Mouse (Mus musculus) ES-Bruce4 (cell line): Measurements from ENCODE around the gene Wdtc1. TPM values are rescaled to one million over a fixed set of nuclear protein-coding genes. Genes with fewer than 3 reads are reported as not detected.

Experiments used
- H3K27ac ChIP-seq: 2 replicates; pipeline ENCODE4 v1.5.1; 2012; ENCODE audit warnings: low read length, inconsistent platforms; ENCODE audit not compliant: insufficient read depth
- H3K27me3 ChIP-seq: 2 replicates; pipeline ENCODE4 v1.6.1; 2012; ENCODE audit warnings: mild to moderate bottlenecking, low read length, inconsistent platforms; ENCODE audit not compliant: control insufficient read depth, poor library complexity, insufficient read depth, severe bottlenecking
- H3K36me3 ChIP-seq: 2 replicates; pipeline ENCODE4 v1.6.1; 2012; ENCODE audit warnings: inconsistent platforms, mild to moderate bottlenecking, low read length, moderate library complexity; ENCODE audit not compliant: control insufficient read depth, poor library complexity, insufficient read depth, severe bottlenecking
- H3K4me1 ChIP-seq: one replicate; pipeline ENCODE4 v1.8.1; 2011; ENCODE audit warnings: low read length; ENCODE audit not compliant: control insufficient read depth, insufficient read depth
- H3K4me3 ChIP-seq: 2 replicates; pipeline ENCODE4 v1.5.1; 2011; ENCODE audit warnings: low read depth, mild to moderate bottlenecking, low read length
- H3K9ac ChIP-seq: 2 replicates; pipeline ENCODE4 v1.6.1; 2012; ENCODE audit warnings: low read depth, mild to moderate bottlenecking, inconsistent platforms; ENCODE audit not compliant: poor library complexity, severe bottlenecking
- H3K9me3 ChIP-seq: replicated peaks from 2 replicates; pipeline ENCODE4 v1.6.1; 2012; ENCODE audit warnings: mild to moderate bottlenecking, low read length, inconsistent platforms; ENCODE audit not compliant: control insufficient read depth, poor library complexity, insufficient read depth, severe bottlenecking
- CTCF ChIP-seq: IDR thresholded peaks from one replicate; pipeline ENCODE4 v1.8.1; 2011; ENCODE audit warnings: low read depth, low read length
- EP300 ChIP-seq: IDR thresholded peaks from 2 replicates; pipeline ENCODE4 v1.6.1; 2011; ENCODE audit warnings: low read depth, low read length; ENCODE audit not compliant: insufficient read depth
- POLR2A ChIP-seq: IDR thresholded peaks from one replicate; pipeline ENCODE4 v1.8.1; 2011; ENCODE audit warnings: low read length; ENCODE audit not compliant: insufficient read depth
- polyA plus RNA-seq: library from polyadenylated mRNA; stranded (reverse); fragments of >200 nt; gene quantifications from 2 replicates; pipeline ENCODE4 v1.2.4, GENCODE M21; 2011; ENCODE audit warnings: low read depth; ENCODE audit not compliant: missing spikeins, insufficient read depth, insufficient read length

Wdtc1 gene
- polyA plus RNA-seq, 1 experiment = 69.2 TPM

DNA sequence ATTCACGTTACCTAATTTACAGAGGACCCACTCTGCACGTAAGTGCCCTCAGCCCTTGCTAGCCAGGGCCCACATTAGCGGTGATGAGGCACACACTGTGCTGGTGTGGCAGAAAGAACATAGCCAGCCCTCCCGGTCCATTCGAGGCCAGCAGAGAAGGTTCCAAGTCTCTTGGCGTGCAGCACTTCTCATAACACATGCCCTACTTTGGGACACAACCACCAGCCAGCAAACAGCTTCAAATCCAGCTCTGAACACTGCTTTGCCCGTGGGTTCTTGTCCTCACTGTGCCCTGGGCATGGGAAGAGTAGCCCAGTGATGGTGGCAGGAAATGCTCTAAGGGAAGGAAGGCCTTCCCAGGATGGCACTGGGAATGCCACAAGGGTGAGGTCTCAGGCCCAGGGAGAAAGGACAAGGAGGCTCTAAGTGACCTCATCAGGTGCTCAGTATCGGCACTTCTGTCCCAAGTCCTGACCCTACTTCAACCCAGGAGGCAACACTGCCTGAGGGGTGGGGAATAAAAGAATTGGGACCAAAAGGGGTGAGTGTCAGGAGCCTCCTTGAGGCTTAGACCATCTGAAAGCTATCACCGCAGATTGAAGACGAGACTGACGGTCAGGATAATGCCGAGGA lies 86.9 kb downstream of the Wdtc1 start:
- Histone ChIP-seq H3K4me3 (no peak overlapping the region), H3K36me3 (peaks cover 28% of the 10 kb centered on the region), H3K27ac (no peak overlapping the region), H3K9me3 (no peaks in the 10 kb centered on the region), H3K4me1 (peaks cover 2% of the 10 kb centered on the region), H3K9ac (no peak overlapping the region), H3K27me3 (no peaks in the 10 kb centered on the region)
- TF ChIP-seq EP300 (no peak), CTCF (no peak), POLR2A (no peak)

DNA sequence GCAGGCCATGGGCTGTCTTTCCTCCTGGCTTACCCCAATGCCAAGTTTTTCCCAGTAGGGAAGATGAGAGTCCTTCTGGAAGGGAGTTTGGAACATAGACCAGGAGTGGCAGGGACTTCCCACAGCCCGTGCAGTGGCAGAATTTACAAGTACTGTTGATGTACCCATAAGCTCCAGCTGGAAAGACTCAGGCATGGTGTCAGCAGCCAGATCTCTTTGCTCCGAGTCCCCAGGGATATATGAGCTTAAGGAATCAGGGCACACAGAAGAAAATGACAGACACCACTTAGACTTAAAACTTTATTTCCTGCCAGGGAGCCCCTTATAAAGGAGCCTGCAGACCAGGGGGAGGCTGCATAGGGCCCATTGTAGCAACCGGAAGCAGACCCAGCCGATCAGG lies 87.5 kb downstream of the Wdtc1 start:
- no peak overlapping the region for H3K4me3 ChIP-seq
- no peak for TF ChIP-seq POLR2A
- no peak for TF ChIP-seq EP300
- TF ChIP-seq CTCF = no peak
- H3K9me3 ChIP-seq = no peaks in the 10 kb centered on the region
- H3K27ac ChIP-seq = no peak overlapping the region
- no peaks in the 10 kb centered on the region for H3K27me3 ChIP-seq
- peaks cover 28% of the 10 kb centered on the region for H3K36me3 ChIP-seq
- no peak overlapping the region for H3K9ac ChIP-seq
- H3K4me1 ChIP-seq = peaks cover 2% of the 10 kb centered on the region

DNA sequence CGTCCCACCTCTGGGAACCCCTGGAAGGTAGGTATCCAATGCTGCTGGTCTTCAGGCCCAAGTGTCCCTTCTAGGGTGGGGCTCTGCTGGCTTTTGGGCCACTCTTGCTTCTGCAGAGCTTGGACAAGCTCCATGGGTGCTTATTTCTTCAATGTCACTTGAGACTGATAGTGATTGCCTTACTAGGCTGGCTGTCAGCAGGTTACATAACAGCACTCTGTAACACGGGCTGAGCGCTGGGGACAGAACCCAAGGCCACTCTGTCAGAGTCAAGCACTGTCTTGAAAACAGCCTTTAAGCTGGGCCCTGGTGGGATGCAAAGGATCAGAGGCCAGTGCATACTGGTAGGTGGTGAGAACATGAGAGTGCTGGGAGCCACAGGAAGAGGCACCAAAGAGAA lies 88.0 kb downstream of the Wdtc1 start:
- Histone ChIP-seq H3K36me3 (peaks cover 28% of the 10 kb centered on the region), H3K27ac (no peak overlapping the region), H3K27me3 (no peaks in the 10 kb centered on the region), H3K9me3 (no peaks in the 10 kb centered on the region), H3K9ac (no peak overlapping the region), H3K4me1 (peaks cover 2% of the 10 kb centered on the region), H3K4me3 (no peak overlapping the region)
- TF ChIP-seq POLR2A (no peak), CTCF (no peak), EP300 (no peak)

DNA sequence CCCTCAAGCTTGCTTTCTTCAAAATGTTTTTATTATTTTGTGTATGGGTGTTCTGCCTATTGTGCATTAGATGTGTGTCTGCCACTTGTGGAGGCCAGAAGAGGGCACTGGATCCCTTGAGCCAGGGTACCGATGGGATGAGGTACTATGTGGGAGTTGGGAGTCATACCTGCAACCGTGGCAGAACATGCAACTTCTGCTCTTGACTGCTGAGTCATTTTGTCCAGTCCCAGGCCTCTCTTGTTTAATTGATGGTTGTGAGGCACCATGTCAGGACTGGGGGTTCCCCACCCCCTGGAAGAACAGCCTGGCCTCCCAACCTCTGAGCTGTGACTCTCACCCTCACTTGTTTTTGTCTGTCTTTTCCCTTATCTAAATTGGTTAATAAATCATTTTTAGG lies 88.7 kb downstream of the Wdtc1 start:
- TF ChIP-seq EP300 (no peak), CTCF (peak; percentile 2), POLR2A (no peak)
- Histone ChIP-seq H3K9ac (no peak overlapping the region), H3K27ac (no peak overlapping the region), H3K4me3 (no peak overlapping the region), H3K27me3 (no peaks in the 10 kb centered on the region), H3K36me3 (peaks cover 26% of the 10 kb centered on the region), H3K9me3 (no peaks in the 10 kb centered on the region), H3K4me1 (peaks cover 2% of the 10 kb centered on the region)

DNA sequence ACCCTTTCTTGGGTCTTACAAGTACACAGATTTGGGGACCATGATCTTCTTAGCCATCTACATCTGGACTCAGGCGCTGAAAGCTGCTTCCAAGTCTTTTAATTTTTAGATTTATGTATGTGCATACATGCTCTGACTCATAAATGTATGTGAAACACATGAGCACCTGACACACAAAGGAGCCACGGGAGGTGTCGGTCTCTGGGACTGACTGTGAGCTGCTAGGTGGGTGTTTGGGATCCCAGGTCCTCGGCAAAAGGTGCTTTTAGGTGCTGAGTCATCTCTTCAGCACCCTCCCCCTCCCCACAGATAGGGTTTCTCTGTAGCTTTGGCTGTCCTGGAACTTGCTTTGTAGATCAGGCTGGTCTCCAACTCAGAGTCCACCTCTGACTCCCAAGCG lies 89.5 kb downstream of the Wdtc1 start:
- H3K27ac ChIP-seq = no peak overlapping the region
- H3K4me1 ChIP-seq = peaks cover 2% of the 10 kb centered on the region
- no peaks in the 10 kb centered on the region for H3K9me3 ChIP-seq
- peaks cover 18% of the 10 kb centered on the region for H3K36me3 ChIP-seq
- H3K4me3 ChIP-seq = no peak overlapping the region
- no peak for TF ChIP-seq EP300
- no peak for TF ChIP-seq POLR2A
- no peak for TF ChIP-seq CTCF
- no peaks in the 10 kb centered on the region for H3K27me3 ChIP-seq
- H3K9ac ChIP-seq = no peak overlapping the region

DNA sequence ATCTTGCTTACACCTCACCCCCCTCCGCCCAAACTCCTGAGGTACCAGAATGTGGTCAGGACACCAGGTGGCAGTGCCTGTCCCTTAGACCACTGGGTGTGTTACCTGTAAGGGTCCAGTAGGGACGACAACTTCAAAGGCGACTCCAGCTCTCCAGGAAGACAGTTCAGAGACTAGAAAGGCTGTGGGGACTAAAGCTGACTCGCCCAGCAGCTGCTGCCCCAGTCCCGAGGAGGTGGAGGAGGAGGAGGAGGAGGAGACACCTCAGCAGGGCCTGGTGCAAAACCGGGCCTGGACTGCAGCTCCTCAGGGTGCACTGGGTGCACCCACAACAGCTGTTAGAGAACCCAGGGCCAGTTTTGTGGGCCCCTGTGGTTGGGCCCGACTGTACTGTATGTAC lies 90.4 kb downstream of the Wdtc1 start, which contains the start of gene Sytl1:
TSS of gene Sytl1 (minus strand) at position 232 of the 400 bp plus-strand sequence.
- no peaks in the 10 kb centered on the region for H3K9me3 ChIP-seq

More for the DNA sequence above, 90.4 kb downstream of the Wdtc1 start, which contains the start of gene Sytl1:
- peak within 1 kb of the TSS; percentile 55 for H3K4me3 ChIP-seq
- peak within 1 kb of the TSS; percentile 17 for H3K9ac ChIP-seq
- no peaks in the 10 kb centered on the region for H3K27me3 ChIP-seq
- H3K4me1 ChIP-seq = peaks cover 4% of the 10 kb centered on the region
- H3K27ac ChIP-seq = peak within 1 kb of the TSS; percentile 42
- TF ChIP-seq EP300 (no peak), CTCF (peak; percentile 0)
- H3K36me3 ChIP-seq = peaks cover 11% of the 10 kb centered on the region
